Mouse (Mus musculus) MEL (cell line): ENCODE measurements around the gene Irak2. TPM values are rescaled to one million over a fixed set of nuclear protein-coding genes. Genes with fewer than 3 reads are reported as not detected.

Experiments used
- DNase-seq: peaks from one replicate; pipeline ENCODE4 v3.0.0; 2011; ENCODE audit warnings: low read depth, low spot score
- H3K27ac ChIP-seq: 2 replicates; pipeline ENCODE4 v1.5.1; 2012; ENCODE audit warnings: low read depth, mild to moderate bottlenecking, control low read depth, low read length, moderate library complexity; ENCODE audit not compliant: control insufficient read depth
- H3K27me3 ChIP-seq, 2 experiments: fragments of 150-350 bp in 1 of 2; sonication (generic) in 1 of 2; 2 replicates each; pipeline ENCODE4 v1.6.1; 2012; ENCODE audit warnings: low read length in 2 of 2, mild to moderate bottlenecking in 2 of 2, improper control_type of control experiment in 1 of 2, moderate library complexity in 1 of 2; ENCODE audit not compliant: insufficient read depth in 2 of 2, control insufficient read depth in 1 of 2
- H3K36me3 ChIP-seq, 2 experiments: 2 replicates each; pipeline ENCODE4 v1.6.1; 2012 to 2014; ENCODE audit warnings: low read length in 2 of 2, improper control_type of control experiment in 1 of 2, inconsistent platforms in 1 of 2, mild to moderate bottlenecking in 1 of 2; ENCODE audit not compliant: insufficient read depth in 2 of 2, control insufficient read depth in 1 of 2
- H3K4me1 ChIP-seq, 2 experiments: fragments of 150-350 bp in 1 of 2; sonication (generic) in 1 of 2; 2 replicates each; pipeline ENCODE4 v1.6.1; 2012; ENCODE audit warnings: low read length in 2 of 2, improper control_type of control experiment in 1 of 2, mild to moderate bottlenecking in 1 of 2; ENCODE audit not compliant: insufficient read depth in 2 of 2, control insufficient read depth in 1 of 2
- H3K4me3 ChIP-seq, 2 experiments: fragments of 150-350 bp in 1 of 2; sonication (generic) in 1 of 2; 2 replicates each; pipeline ENCODE4 v1.5.1; 2012; ENCODE audit warnings: low read depth in 2 of 2, low read length in 2 of 2, mild to moderate bottlenecking in 2 of 2, moderate library complexity in 2 of 2, control low read depth in 1 of 2, improper control_type of control experiment in 1 of 2; ENCODE audit not compliant: control insufficient read depth in 1 of 2, insufficient read depth in 1 of 2
- H3K79me2 ChIP-seq: 2 replicates; pipeline ENCODE4 v1.6.1; 2012; ENCODE audit warnings: mild to moderate bottlenecking, low read length, moderate library complexity; ENCODE audit not compliant: control insufficient read depth, poor library complexity, insufficient read depth
- H3K9ac ChIP-seq: 2 replicates; pipeline ENCODE4 v1.6.1; 2012; ENCODE audit warnings: low read depth, mild to moderate bottlenecking, control low read depth, low read length, moderate library complexity; ENCODE audit not compliant: control insufficient read depth, poor library complexity, severe bottlenecking
- H3K9me3 ChIP-seq: fragments of 150-350 bp; sonication (generic); replicated peaks from 2 replicates; pipeline ENCODE4 v1.6.1; 2012; ENCODE audit warnings: mild to moderate bottlenecking, low read length, improper control_type of control experiment, moderate library complexity; ENCODE audit not compliant: insufficient read depth
- CHD1 ChIP-seq: IDR thresholded peaks from 2 replicates; pipeline ENCODE4 v1.6.1; 2012; ENCODE audit warnings: low read depth, mild to moderate bottlenecking, inconsistent platforms, low read length, improper control_type of control experiment
- CHD2 ChIP-seq: IDR thresholded peaks from 2 replicates; pipeline ENCODE4 v1.6.1; 2011; ENCODE audit warnings: low read length, improper control_type of control experiment
- E2F4 ChIP-seq: IDR thresholded peaks from 2 replicates; pipeline ENCODE4 v1.6.1; 2011; ENCODE audit warnings: low read depth, low read length, improper control_type of control experiment, borderline replicate concordance
- ELF1 ChIP-seq: IDR thresholded peaks from 2 replicates; pipeline ENCODE4 v1.6.1; 2014; ENCODE audit warnings: low read depth, mild to moderate bottlenecking, inconsistent platforms, low read length, improper control_type of control experiment, moderate library complexity
- ETS1 ChIP-seq: IDR thresholded peaks from 2 replicates; pipeline ENCODE4 v1.6.1; 2012; ENCODE audit warnings: low read depth, mild to moderate bottlenecking, inconsistent platforms, low read length, improper control_type of control experiment, moderate library complexity
- GATA1 ChIP-seq: IDR thresholded peaks from 2 replicates; pipeline ENCODE4 v1.6.1; 2011; ENCODE audit warnings: low read depth, low read length, improper control_type of control experiment
- HCFC1 ChIP-seq: IDR thresholded peaks from 2 replicates; pipeline ENCODE4 v1.6.1; 2012; ENCODE audit warnings: low read depth, mild to moderate bottlenecking, inconsistent platforms, low read length, improper control_type of control experiment, moderate library complexity
- MAX ChIP-seq: IDR thresholded peaks from 2 replicates; pipeline ENCODE4 v1.6.1; 2011; ENCODE audit warnings: low read length, improper control_type of control experiment
- MXI1 ChIP-seq: IDR thresholded peaks from 2 replicates; pipeline ENCODE4 v1.6.1; 2011; ENCODE audit warnings: mild to moderate bottlenecking, low read depth, low read length, improper control_type of control experiment
- MYB ChIP-seq: IDR thresholded peaks from 2 replicates; pipeline ENCODE4 v1.6.1; 2011; ENCODE audit warnings: mild to moderate bottlenecking, low read depth, low read length, improper control_type of control experiment
- MYC ChIP-seq: IDR thresholded peaks from 2 replicates; pipeline ENCODE4 v1.6.1; 2011; ENCODE audit warnings: low read depth, mild to moderate bottlenecking, low read length, improper control_type of control experiment, moderate library complexity
- NELFE ChIP-seq: IDR thresholded peaks from 2 replicates; pipeline ENCODE4 v1.6.1; 2011; ENCODE audit warnings: low read depth, low read length, improper control_type of control experiment
- POLR2A ChIP-seq, 2 experiments: IDR thresholded peaks; 2 replicates each; pipeline ENCODE4 v1.6.1; 2011 to 2012; ENCODE audit warnings: low read length in 2 of 2, mild to moderate bottlenecking in 2 of 2, control low read depth in 1 of 2, improper control_type of control experiment in 1 of 2, low read depth in 1 of 2, moderate library complexity in 1 of 2; ENCODE audit not compliant: control insufficient read depth in 1 of 2, insufficient read depth in 1 of 2, poor library complexity in 1 of 2
- POLR2AphosphoS2 ChIP-seq: IDR thresholded peaks from 2 replicates; pipeline ENCODE4 v1.6.1; 2011; ENCODE audit warnings: low read length, improper control_type of control experiment
- POLR2AphosphoS5 ChIP-seq: IDR thresholded peaks from 2 replicates; pipeline ENCODE4 v1.6.1; 2012; ENCODE audit warnings: low read depth, borderline replicate concordance, mild to moderate bottlenecking, inconsistent platforms, low read length, moderate library complexity, mixed read lengths
- RCOR1 ChIP-seq: IDR thresholded peaks from 2 replicates; pipeline ENCODE4 v1.6.1; 2012; ENCODE audit warnings: low read depth, mild to moderate bottlenecking, inconsistent platforms, low read length, improper control_type of control experiment
- SIN3A ChIP-seq: IDR thresholded peaks from 2 replicates; pipeline ENCODE4 v1.6.1; 2012; ENCODE audit warnings: low read length, improper control_type of control experiment, inconsistent platforms
- TAL1 ChIP-seq: IDR thresholded peaks from 2 replicates; pipeline ENCODE4 v1.6.1; 2012; ENCODE audit warnings: mild to moderate bottlenecking, inconsistent platforms, low read length, moderate library complexity, mixed read lengths
- TBP ChIP-seq: IDR thresholded peaks from 2 replicates; pipeline ENCODE4 v1.8.0; 2011; ENCODE audit warnings: low read depth, low read length, improper control_type of control experiment
- TCF12 ChIP-seq: IDR thresholded peaks from 2 replicates; pipeline ENCODE4 v1.6.1; 2014; ENCODE audit warnings: low read depth, mild to moderate bottlenecking, inconsistent platforms, low read length, improper control_type of control experiment, moderate library complexity
- UBTF ChIP-seq: IDR thresholded peaks from 2 replicates; pipeline ENCODE4 v1.6.1; 2012; ENCODE audit warnings: low read depth, mild to moderate bottlenecking, inconsistent platforms, low read length, improper control_type of control experiment, moderate library complexity, borderline replicate concordance; ENCODE audit not compliant: insufficient read depth
- USF1 ChIP-seq: IDR thresholded peaks from 2 replicates; pipeline ENCODE4 v1.6.1; 2014; ENCODE audit warnings: low read depth, mild to moderate bottlenecking, inconsistent platforms, low read length, improper control_type of control experiment, moderate library complexity
- USF2 ChIP-seq, 2 experiments: IDR thresholded peaks; 2 replicates each; pipeline ENCODE4 v1.6.1; 2011 to 2012; ENCODE audit warnings: improper control_type of control experiment in 2 of 2, low read length in 2 of 2, borderline replicate concordance in 1 of 2, inconsistent platforms in 1 of 2, low read depth in 1 of 2, mild to moderate bottlenecking in 1 of 2; ENCODE audit not compliant: insufficient read depth in 1 of 2
- ZC3H11A ChIP-seq: IDR thresholded peaks from 2 replicates; pipeline ENCODE4 v1.6.1; 2012; ENCODE audit warnings: low read depth, mild to moderate bottlenecking, inconsistent platforms, low read length, improper control_type of control experiment
- polyA plus RNA-seq, 2 experiments: library from polyadenylated mRNA; stranded (reverse) in 1 of 2; unstranded in 1 of 2; fragments of >175 nt in 1 of 2; fragments of >200 nt in 1 of 2; gene quantifications; 2 replicates each; pipeline versions ENCODE4 v1.2.1 to v1.2.4; 2012; ENCODE audit warnings: low replicate concordance in 2 of 2, low read depth in 1 of 2; ENCODE audit not compliant: insufficient read length in 2 of 2, insufficient read depth in 1 of 2, missing spikeins in 1 of 2
- total RNA-seq: library from RNA; depleted of rRNA; stranded (reverse); fragments of 300-350 nt; gene quantifications from 2 replicates; pipeline ENCODE4 v1.2.3, GENCODE M21; 2012

Irak2 gene
- total and polyA plus RNA-seq, 3 experiments = 5.2 to 6.8 TPM; not detected in 1

DNA sequence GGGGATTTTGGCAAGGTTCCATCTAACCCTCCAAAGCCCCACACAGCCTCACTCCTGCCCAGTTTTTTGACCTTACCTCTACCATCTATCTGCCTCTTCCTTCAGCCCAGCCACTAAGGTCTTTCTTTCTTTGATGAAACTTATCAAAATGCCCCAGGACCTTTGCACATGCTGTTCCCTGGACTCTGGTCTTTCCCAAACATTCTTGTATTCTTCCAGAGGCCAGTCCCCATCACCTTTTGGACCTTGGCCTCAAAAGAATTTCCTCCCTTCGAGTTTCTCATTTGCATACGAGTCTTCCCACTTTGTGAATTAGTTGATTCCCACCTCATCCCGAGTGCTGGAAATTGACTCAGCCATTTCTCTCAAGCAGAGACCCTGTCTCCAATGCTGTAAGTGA, 17.2 kb downstream of the Irak2 start:
- DNase-seq = no peak
- Histone ChIP-seq H3K36me3 (no peaks in the 10 kb centered on the region), H3K9ac (no peak overlapping the region), H3K27ac (no peak overlapping the region), H3K9me3 (no peaks in the 10 kb centered on the region), H3K27me3 (no peaks in the 10 kb centered on the region), H3K4me1 (peaks cover 0 to 8% of the 10 kb centered on the region in 2 experiments; a peak in 2 of 4 replicates), H3K4me3 (no peak overlapping the region), H3K79me2 (no peaks in the 10 kb centered on the region)
- TF ChIP-seq TAL1 (no peak), CHD2 (no peak), MAX (no peak), E2F4 (no peak), RCOR1 (no peak), CHD1 (no peak), POLR2AphosphoS5 (no peak), POLR2A (IDR thresholded peaks at IDR 0.05; ENCODE audit: control insufficient read depth in 1 of 2, insufficient read depth in 1 of 2, low read depth in 1 of 2, low read length in 2 of 2, poor library complexity in 1 of 2) (no peak), MYB (no peak), ZC3H11A (no peak), USF2 (IDR thresholded peaks at IDR 0.05; ENCODE audit: borderline replicate concordance in 1 of 2, insufficient read depth in 1 of 2, low read depth in 1 of 2, low read length in 2 of 2) (no peak), USF1 (no peak), MYC (no peak), HCFC1 (no peak), NELFE (no peak), TBP (no peak), ETS1 (no peak), POLR2AphosphoS2 (no peak), MXI1 (no peak)

DNA sequence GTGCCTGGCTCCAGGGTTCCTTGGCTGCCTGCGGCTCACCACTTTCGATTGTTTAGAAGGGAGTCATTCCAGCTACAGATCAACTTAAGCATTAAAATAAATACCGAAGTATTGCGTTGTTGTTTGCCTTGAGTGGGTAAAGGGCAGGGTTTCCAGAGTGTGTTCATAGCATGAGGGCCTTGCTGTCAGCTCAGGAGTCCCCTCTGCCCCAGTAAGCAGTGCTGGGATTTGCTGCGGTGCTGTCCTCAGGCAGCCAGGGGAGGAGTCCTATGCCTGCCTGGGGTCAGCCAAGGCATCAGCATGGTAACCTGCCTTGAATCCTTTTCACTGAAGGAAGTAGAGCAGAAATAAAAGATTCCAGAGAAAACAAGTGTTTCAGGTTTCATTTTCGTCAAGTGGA, 18.6 kb downstream of the Irak2 start:
- Histone ChIP-seq H3K36me3 (0 out of 4 replicates have a peak, but pooled peaks cover 0 to 2% of the 10 kb centered on the region in 2 experiments), H3K79me2 (no peaks in the 10 kb centered on the region), H3K9me3 (no peaks in the 10 kb centered on the region), H3K27ac (no peak overlapping the region), H3K4me3 (no peak overlapping the region), H3K4me1 (no peaks in the 10 kb centered on the region), H3K27me3 (no peaks in the 10 kb centered on the region), H3K9ac (no peak overlapping the region)
- TF ChIP-seq SIN3A (no peak), MXI1 (no peak), MYB (no peak), ELF1 (no peak), TCF12 (no peak), UBTF (no peak), RCOR1 (no peak), GATA1 (no peak), ZC3H11A (no peak), POLR2AphosphoS2 (no peak)
- no peak for DNase-seq
